Mouse (Mus musculus): ENCODE measurements around the gene Slc44a5. TPM values are rescaled to one million over a fixed set of nuclear protein-coding genes. Genes with fewer than 3 reads are reported as not detected.
"Not testable (repeated sequence)": the region's sequence is repeated elsewhere in the genome, so short reads cannot be mapped to it uniquely, and the experiment has no call there.

The Slc44a5 gene
- total RNA-seq, 2 experiments from 2014 or later, result 0.05 TPM; not detected in 1

- DNase-seq (ENCODE audit: low spot score), result no peak
Measured at GRCm38 (mm10) chr3:153968549-153968948, 4.7 kb upstream of the Slc44a5 start.

DNA sequence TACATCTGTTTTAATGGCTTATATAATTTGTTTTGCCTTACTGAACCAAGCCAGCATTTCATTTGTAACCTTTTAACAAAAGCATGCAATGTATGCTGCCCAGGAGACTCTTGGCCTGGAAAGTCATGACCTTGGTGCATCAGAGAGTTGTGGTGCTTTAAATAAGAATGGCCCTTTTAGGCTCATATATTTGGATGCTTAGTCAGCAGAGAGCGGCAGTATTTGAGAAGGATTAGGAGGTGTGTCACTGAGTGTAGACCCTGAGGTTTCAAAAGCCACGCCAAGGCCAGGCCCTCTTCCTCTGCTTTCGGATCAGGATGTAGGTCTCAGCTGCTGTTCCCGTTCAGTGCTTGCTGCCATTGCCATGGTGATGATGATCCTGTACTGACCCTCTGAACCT, 3.8 kb upstream of the Slc44a5 start:
- DNase-seq (ENCODE audit: low spot score), result no peak

GRCm38 (mm10) chr3:153973949-153974760, 919 bp downstream of the Slc44a5 start:
- DNase-seq (ENCODE audit: low spot score), result no peak

GRCm38 (mm10) chr3:153975060-153975459, 1.8 kb downstream of the Slc44a5 start:
- DNase-seq (ENCODE audit: low spot score), result no peak

- DNase-seq (ENCODE audit: low spot score), result no peak
Measured at GRCm38 (mm10) chr3:153975791-153976190, 2.6 kb downstream of the Slc44a5 start.

GRCm38 (mm10) chr3:153980611-153981010, 7.4 kb downstream of the Slc44a5 start:
- no peak for DNase-seq (ENCODE audit: low spot score)

GRCm38 (mm10) chr3:153984428-153985340, 11.4 kb downstream of the Slc44a5 start:
- no peak for DNase-seq (ENCODE audit: low spot score)

DNA sequence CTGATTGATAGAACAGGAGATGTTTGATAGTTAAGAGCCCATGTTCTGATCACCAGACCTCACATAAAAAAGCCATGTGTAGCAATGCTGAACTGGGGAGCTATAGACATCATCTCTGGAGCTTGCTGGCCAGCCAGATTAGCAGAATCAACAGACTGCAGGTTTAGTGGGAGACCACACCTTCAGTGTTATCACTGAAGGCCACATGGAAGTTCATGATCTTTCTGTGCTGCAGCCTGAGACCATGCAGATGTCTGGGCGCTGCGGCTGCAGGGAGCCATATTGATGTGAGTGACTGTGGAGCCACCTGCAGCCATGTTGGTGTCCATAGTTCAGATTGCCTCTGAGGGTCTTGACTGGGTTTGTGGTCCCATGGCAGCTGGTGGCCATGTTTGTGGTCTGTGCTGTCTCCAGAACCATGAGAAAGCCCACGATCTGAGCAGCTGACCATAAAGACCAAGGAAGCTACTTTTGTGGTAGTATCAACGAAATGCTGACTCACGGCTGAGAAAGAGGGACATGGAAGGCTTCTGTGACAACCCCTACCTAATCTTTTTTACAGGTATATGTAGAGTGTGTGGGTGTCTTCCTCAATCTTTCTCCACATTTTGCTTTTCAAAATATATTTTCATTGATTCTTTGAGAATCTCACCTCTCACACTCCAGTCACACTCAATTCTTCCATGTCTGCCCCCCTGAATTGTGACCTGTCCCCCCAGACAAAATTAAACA, 26.7 kb downstream of the Slc44a5 start:
- DNase-seq (ENCODE audit: low spot score), result no peak

DNA sequence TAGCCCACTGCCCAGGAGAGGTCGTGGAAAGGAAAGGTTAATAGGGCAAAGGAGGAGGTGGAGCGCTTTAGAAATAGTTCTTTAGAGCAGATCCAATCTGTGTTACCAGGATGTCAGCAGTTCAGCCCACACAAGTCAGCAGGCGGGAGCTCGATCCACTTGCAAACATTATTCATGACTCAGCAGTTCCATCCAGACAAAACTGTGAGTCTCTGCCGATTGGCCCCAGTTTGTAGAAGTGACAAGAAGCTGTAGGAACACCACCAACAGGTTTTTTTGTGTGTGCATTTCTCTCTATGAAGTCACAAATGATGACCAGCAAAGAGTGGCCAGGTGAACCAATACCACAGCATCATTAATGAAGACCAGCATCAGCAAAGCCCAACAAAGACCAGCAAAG, 28.1 kb downstream of the Slc44a5 start:
- DNase-seq (ENCODE audit: low spot score), result no peak

GRCm38 (mm10) chr3:154046876-154047275, 73.6 kb downstream of the Slc44a5 start:
- DNase-seq (ENCODE audit: low spot score), result no peak

GRCm38 (mm10) chr3:154053331-154053730, 80.1 kb downstream of the Slc44a5 start:
- DNase-seq (ENCODE audit: low spot score), result no peak

GRCm38 (mm10) chr3:154057464-154057863, 84.2 kb downstream of the Slc44a5 start:
- DNase-seq (ENCODE audit: low spot score), result no peak

DNA sequence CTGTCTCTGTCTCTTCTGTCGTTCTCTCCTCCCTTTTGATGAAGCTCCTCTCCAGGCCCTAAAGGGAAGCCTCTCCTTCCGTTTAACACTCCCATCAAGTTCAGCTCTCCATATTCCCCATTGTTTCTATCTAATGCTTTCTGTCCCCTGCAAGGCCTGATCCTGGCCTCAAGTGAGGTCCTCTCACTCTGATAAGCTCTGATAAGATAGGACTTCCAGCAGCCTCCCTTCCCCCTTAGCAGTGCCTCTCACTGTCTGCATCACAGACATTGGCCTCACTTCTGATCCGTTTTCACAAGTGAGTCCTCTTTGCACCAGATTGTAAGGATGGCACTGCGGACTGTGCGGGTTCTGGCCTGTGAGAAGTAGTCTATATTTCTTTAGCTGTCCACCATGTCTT, 85.0 kb downstream of the Slc44a5 start:
- no peak for DNase-seq (ENCODE audit: low spot score)

DNA sequence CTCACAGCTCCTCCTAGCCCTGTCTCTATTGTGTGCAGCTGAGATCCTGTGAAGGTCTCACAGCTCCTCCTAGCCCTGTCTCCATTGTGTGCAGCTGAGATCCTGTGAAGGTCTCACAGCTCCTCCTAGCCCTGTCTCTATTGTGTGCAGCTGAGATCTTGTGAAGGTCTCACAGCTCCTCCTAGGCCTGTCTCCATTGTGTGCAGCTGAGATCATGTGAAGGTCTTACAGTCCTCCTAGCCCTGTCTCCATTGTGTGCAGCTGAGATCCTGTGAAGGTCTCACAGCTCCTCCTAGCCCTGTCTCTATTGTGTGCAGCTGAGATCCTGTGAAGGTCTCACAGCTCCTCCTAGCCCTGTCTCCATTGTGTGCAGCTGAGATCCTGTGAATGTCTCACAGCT, 98.8 kb downstream of the Slc44a5 start:
- DNase-seq (ENCODE audit: low spot score), result not testable (repeated sequence)

DNA sequence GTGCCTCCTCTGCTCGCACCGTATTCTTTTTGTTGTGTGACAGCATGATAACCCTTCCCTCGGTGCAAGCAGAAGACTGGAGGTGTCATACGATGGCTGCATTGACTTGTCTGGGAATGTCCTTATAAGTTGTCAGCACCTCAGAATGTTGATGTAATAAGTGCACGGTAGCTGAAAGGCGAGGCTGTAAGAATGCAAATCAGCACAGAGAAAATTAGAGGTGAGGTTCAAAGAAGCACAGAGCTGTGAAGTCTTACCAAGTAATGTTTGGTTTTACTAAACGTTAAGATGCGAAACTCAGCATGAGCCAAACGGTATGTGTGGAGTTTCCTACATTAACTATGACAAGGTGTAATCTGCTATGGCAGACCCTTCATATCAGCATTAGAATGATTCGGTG, 102.5 kb downstream of the Slc44a5 start:
- DNase-seq (ENCODE audit: low spot score), result no peak

DNA sequence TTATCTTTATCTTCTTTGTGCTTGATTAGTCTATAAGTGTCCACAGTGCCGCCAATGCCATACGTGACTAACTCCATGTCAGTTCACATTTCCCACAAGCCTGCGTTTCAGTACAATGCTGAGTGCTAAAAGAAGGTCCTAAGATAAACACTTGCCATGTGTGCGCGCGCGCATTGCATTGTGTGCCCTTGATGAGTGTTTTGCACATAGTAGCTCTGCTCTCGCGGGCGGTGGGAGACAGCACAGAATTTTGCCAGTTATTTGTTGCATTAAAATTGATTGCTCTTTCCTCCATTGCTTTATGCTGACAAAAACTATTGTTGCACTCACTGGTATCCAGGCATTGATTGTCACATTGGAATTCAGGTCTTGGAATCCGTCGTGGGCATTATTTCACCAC, 108.5 kb downstream of the Slc44a5 start:
- DNase-seq (ENCODE audit: low spot score), result no peak

- DNase-seq (ENCODE audit: low spot score), result no peak
Measured at GRCm38 (mm10) chr3:154082241-154082640, 109.0 kb downstream of the Slc44a5 start.

DNA sequence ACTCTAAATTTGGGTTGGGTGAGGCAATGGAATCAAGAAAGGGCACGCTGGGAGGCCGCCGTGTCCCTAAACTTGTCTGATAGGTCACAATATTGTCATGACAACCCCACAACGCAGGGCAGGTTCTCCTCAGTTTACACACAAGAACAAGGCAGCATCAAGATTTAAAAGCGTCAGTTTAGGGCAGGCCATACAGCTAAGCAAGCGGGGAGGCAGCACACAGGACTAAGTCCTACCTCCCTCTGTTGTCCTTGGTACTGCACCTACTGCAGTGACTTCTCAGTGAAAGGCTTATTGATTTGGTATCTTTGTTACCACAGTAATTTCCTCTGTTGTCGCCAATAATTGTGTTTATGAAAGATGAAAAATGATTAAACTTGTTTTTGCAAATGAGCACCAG, 109.7 kb downstream of the Slc44a5 start:
- no peak for DNase-seq (ENCODE audit: low spot score)

- no peak for DNase-seq (ENCODE audit: low spot score)
Measured at GRCm38 (mm10) chr3:154089996-154090395, 116.8 kb downstream of the Slc44a5 start.

DNA sequence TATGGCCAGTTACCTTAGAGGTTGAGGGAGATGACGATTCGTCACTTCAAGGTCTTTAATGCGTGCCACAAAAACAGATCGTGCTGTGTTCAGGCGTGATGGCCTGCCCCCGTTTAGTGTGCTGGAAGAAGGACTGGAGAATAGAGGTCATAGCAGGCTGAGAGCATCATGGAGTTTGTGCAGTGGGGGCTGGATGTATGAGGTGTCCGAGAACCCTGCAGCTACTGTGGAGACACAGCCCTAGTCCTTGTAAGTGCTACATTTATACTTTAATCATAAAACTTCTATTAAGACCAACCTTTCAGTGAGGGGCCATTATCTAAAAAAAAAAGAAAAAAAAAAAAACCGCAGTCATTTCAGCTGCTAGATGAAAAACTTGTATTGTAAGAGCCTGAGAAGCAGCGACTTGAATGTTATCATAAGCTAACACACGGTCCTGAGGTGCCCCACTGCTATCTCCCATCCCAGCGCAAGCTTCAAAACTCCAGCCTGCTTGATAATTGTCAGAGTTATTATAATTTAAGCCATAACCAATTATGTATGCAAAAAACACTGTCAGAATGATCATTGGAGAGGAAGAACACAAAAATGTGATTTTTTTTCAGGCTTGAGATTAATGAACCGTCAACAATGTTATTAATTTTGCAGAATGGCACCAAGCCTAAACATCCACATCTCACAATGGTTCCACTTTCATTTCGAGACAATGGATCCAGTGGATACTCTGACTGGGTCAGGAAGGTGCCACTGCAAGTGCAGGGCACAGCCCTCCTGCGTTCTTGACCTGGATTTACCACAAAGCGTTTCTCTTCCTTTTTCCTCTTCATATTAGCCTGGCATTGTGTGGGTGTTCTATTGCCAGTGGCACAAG, 118.5 kb downstream of the Slc44a5 start:
- no peak for DNase-seq (ENCODE audit: low spot score)

DNA sequence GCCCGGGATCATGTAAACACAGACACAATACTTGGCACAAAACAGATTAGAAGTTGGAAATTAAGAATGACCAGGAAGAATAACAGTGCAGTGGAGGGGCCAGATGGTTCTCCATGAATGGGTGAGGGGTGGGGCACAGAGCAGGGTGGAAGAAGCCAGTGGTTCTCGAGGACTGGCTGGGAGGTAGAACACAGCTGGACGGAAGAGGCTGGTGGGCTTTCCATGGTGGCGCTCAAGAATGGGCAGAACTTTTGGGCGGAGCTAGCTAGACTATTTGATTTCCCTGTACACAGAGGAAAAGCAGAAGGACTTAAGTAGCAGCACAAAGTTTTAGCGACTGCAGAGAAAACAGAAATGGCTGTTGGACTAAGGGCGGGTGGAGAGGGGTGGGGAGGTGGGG, 119.2 kb downstream of the Slc44a5 start:
- no peak for DNase-seq (ENCODE audit: low spot score)

Data from gastrocnemius, adult 18-20 months (tissue).